Mouse (Mus musculus) hindbrain, embryonic 16.5 days (tissue): Measurements from ENCODE around the gene Ccr10. TPM values are rescaled to one million over a fixed set of nuclear protein-coding genes. Genes with fewer than 3 reads are reported as not detected.

Experiments used
- ATAC-seq: fragments of 200-750 bp; cut with Nextera tagmentation; 2 replicates; pipeline ENCODE4 v1.8.0; 2017; ENCODE audit warnings: moderate TSS enrichment, moderate library complexity
- H3K27ac ChIP-seq: fragments of 300-500 bp; sonication (generic); 2 replicates; pipeline ENCODE4 v1.5.1; 2014; ENCODE audit warnings: low read depth, mild to moderate bottlenecking, control low read depth, low read length, moderate library complexity
- H3K27me3 ChIP-seq: fragments of 300-500 bp; sonication (generic); replicated peaks from 2 replicates; pipeline ENCODE4 v1.6.1; 2014; ENCODE audit warnings: low read length; ENCODE audit not compliant: control insufficient read depth, insufficient read depth
- H3K36me3 ChIP-seq: fragments of 300-500 bp; sonication (generic); 2 replicates; pipeline ENCODE4 v1.6.1; 2014; ENCODE audit warnings: mild to moderate bottlenecking, low read length, moderate library complexity, mixed read lengths; ENCODE audit not compliant: control insufficient read depth, insufficient read depth
- H3K4me1 ChIP-seq: fragments of 300-500 bp; sonication (generic); 2 replicates; pipeline ENCODE4 v1.6.1; 2014; ENCODE audit warnings: low read depth, low read length; ENCODE audit not compliant: control insufficient read depth, insufficient read depth
- H3K4me2 ChIP-seq: fragments of 300-500 bp; sonication (generic); 2 replicates; pipeline ENCODE4 v1.6.1; 2014; ENCODE audit warnings: mild to moderate bottlenecking, low read length, control low read depth, moderate library complexity
- H3K4me3 ChIP-seq: fragments of 300-500 bp; sonication (generic); 2 replicates; pipeline ENCODE4 v1.5.1; 2014; ENCODE audit warnings: mild to moderate bottlenecking, low read length, control low read depth, moderate library complexity
- H3K9ac ChIP-seq: fragments of 300-500 bp; sonication (generic); 2 replicates; pipeline ENCODE4 v1.6.1; 2014; ENCODE audit warnings: low read depth, mild to moderate bottlenecking, control low read depth, low read length, moderate library complexity
- H3K9me3 ChIP-seq: fragments of 300-500 bp; sonication (generic); 2 replicates; pipeline ENCODE4 v1.6.1; 2014; ENCODE audit warnings: mild to moderate bottlenecking, low read length, moderate library complexity; ENCODE audit not compliant: control insufficient read depth
- WGBS: fragments of 180-500 bp; shearing (Covaris S2); extraction: QIAGEN DNeasy Blood & Tissue Kit; methylation state at CpG from one replicate; pipeline ENCODE4 v1.1.7; 2014; 5-methylcytosine and 5-hydroxymethylcytosine counted together
- polyA plus RNA-seq: library from polyadenylated mRNA; unstranded; fragments of >200 nt; fragmentation: Nextera tagmentation; extraction: Ambion mirVana; gene quantifications from 2 replicates; pipeline ENCODE4 v1.2.1, GENCODE M21; 2015

Gene Ccr10
- 0.32 and 0.60 TPM in 2 replicates for polyA plus RNA-seq

- Histone ChIP-seq H3K4me3 (peak within 1 kb of the TSS; percentile 55), H3K9ac (peak within 1 kb of the TSS; percentile 79), H3K36me3 (no peaks in the 10 kb centered on the region), H3K4me1 (peaks cover 65% of the 10 kb centered on the region), H3K27me3 (peaks cover 6% of the 10 kb centered on the region), H3K4me2 (peak within 1 kb of the TSS; percentile 77), H3K9me3 (no peaks in the 10 kb centered on the region), H3K27ac (peak within 1 kb of the TSS; percentile 83)
- no peak for ATAC-seq
- WGBS: 20% methylated on average over 14 of the region's 14 CpGs
These were observed at the start of gene Ccr10 for GRCm38 (mm10) chr11:101174851-101175628. Gene Ccr10, minus strand, starts transcription at chr11:101175443.

GRCm38 (mm10) chr11:101224337-101224736 lies 49.1 kb upstream of the Ccr10 start:
- no peak overlapping the region for H3K4me2 ChIP-seq
- no peak overlapping the region for H3K9ac ChIP-seq
- H3K27me3 ChIP-seq: no peaks in the 10 kb centered on the region
- WGBS: 94% methylated on average over 3 of the region's 3 CpGs
- no peaks in the 10 kb centered on the region for H3K36me3 ChIP-seq
- H3K4me1 ChIP-seq: peaks cover 5% of the 10 kb centered on the region; the same call in 1 of the 2 replicates
- no peaks in the 10 kb centered on the region for H3K9me3 ChIP-seq
- no peak overlapping the region for H3K4me3 ChIP-seq
- ATAC-seq: no peak
- no peak overlapping the region for H3K27ac ChIP-seq

- no peak overlapping the region for H3K27ac ChIP-seq
- ATAC-seq: no peak
- WGBS: 92% methylated on average over 8 of the region's 8 CpGs
- H3K4me3 ChIP-seq: no peak overlapping the region
- no peaks in the 10 kb centered on the region for H3K9me3 ChIP-seq
- no peak overlapping the region for H3K4me2 ChIP-seq
- peaks cover 3% of the 10 kb centered on the region; the same call in 1 of the 2 replicates for H3K36me3 ChIP-seq
- H3K4me1 ChIP-seq: peaks cover 3% of the 10 kb centered on the region; the same call in 1 of the 2 replicates
- H3K27me3 ChIP-seq: no peaks in the 10 kb centered on the region
- no peak overlapping the region for H3K9ac ChIP-seq
These were observed 46.2 kb upstream of the Ccr10 start for GRCm38 (mm10) chr11:101221306-101221986.

GRCm38 (mm10) chr11:101220853-101221252 lies 45.6 kb upstream of the Ccr10 start:
- 53% methylated on average over 2 of the region's 2 CpGs for WGBS
- no peak for ATAC-seq
- Histone ChIP-seq H3K4me3 (no peak overlapping the region), H3K4me2 (no peak overlapping the region), H3K9ac (no peak overlapping the region), H3K9me3 (no peaks in the 10 kb centered on the region), H3K4me1 (peaks cover 3% of the 10 kb centered on the region; the same call in 1 of the 2 replicates), H3K27me3 (no peaks in the 10 kb centered on the region), H3K36me3 (peaks cover 4% of the 10 kb centered on the region; the same call in 1 of the 2 replicates), H3K27ac (no peak overlapping the region)

GRCm38 (mm10) chr11:101218436-101219055 lies 43.3 kb upstream of the Ccr10 start:
- Histone ChIP-seq H3K27ac (no peak overlapping the region), H3K9ac (no peak overlapping the region), H3K9me3 (no peaks in the 10 kb centered on the region), H3K4me2 (no peak overlapping the region), H3K27me3 (no peaks in the 10 kb centered on the region), H3K4me3 (no peak overlapping the region), H3K36me3 (peaks cover 16% of the 10 kb centered on the region), H3K4me1 (no peaks in the 10 kb centered on the region)
- ATAC-seq: no peak
- 82% methylated on average over 10 of the region's 10 CpGs for WGBS

GRCm38 (mm10) chr11:101216936-101217335 lies 41.7 kb upstream of the Ccr10 start:
- no peak overlapping the region for H3K4me2 ChIP-seq
- H3K4me3 ChIP-seq: no peak overlapping the region
- ATAC-seq: no peak
- H3K36me3 ChIP-seq: peaks cover 21% of the 10 kb centered on the region
- WGBS: 94% methylated on average over 5 of the region's 5 CpGs
- H3K9me3 ChIP-seq: no peaks in the 10 kb centered on the region
- H3K9ac ChIP-seq: no peak overlapping the region
- no peak overlapping the region for H3K27ac ChIP-seq
- H3K27me3 ChIP-seq: no peaks in the 10 kb centered on the region
- no peaks in the 10 kb centered on the region for H3K4me1 ChIP-seq

- no peaks in the 10 kb centered on the region for H3K9me3 ChIP-seq
- no peak overlapping the region for H3K9ac ChIP-seq
- peaks cover 37% of the 10 kb centered on the region for H3K36me3 ChIP-seq
- H3K27me3 ChIP-seq: no peaks in the 10 kb centered on the region
- H3K4me3 ChIP-seq: no peak overlapping the region
- H3K4me1 ChIP-seq: no peaks in the 10 kb centered on the region
- ATAC-seq: 0 out of 2 replicates have a peak, but pooled peaks have one; percentile 56
- 34% methylated on average over 3 of the region's 3 CpGs for WGBS
- no peak overlapping the region for H3K4me2 ChIP-seq
- no peak overlapping the region for H3K27ac ChIP-seq
These were observed 36.7 kb upstream of the Ccr10 start for GRCm38 (mm10) chr11:101211970-101212369.

GRCm38 (mm10) chr11:101200986-101201385 lies 25.7 kb upstream of the Ccr10 start:
- Histone ChIP-seq H3K27me3 (no peaks in the 10 kb centered on the region), H3K4me2 (no peak overlapping the region), H3K36me3 (peaks cover 32% of the 10 kb centered on the region), H3K4me3 (no peak overlapping the region), H3K9me3 (no peaks in the 10 kb centered on the region), H3K27ac (no peak overlapping the region), H3K9ac (no peak overlapping the region), H3K4me1 (no peaks in the 10 kb centered on the region)
- WGBS: 25% methylated on average over 7 of the region's 7 CpGs
- peak; percentile 56; the same call in 1 of the 2 replicates for ATAC-seq

GRCm38 (mm10) chr11:101199555-101199954 lies 24.3 kb upstream of the Ccr10 start:
- H3K27ac ChIP-seq: no peak overlapping the region
- no peaks in the 10 kb centered on the region for H3K27me3 ChIP-seq
- H3K9ac ChIP-seq: no peak overlapping the region
- no peak overlapping the region for H3K4me3 ChIP-seq
- no peak overlapping the region for H3K4me2 ChIP-seq
- WGBS: 96% methylated on average over 3 of the region's 3 CpGs
- no peaks in the 10 kb centered on the region for H3K4me1 ChIP-seq
- no peak for ATAC-seq
- peaks cover 32% of the 10 kb centered on the region for H3K36me3 ChIP-seq
- H3K9me3 ChIP-seq: no peaks in the 10 kb centered on the region
